Mouse (Mus musculus): ENCODE data around the gene Gm12216. TPM values are rescaled to one million over a fixed set of nuclear protein-coding genes. Genes with fewer than 3 reads are reported as not detected.

The Gm12216 gene
- 1 to 10 TPM; 4.2 to 4.7 TPM for total RNA-seq (2023)

DNA sequence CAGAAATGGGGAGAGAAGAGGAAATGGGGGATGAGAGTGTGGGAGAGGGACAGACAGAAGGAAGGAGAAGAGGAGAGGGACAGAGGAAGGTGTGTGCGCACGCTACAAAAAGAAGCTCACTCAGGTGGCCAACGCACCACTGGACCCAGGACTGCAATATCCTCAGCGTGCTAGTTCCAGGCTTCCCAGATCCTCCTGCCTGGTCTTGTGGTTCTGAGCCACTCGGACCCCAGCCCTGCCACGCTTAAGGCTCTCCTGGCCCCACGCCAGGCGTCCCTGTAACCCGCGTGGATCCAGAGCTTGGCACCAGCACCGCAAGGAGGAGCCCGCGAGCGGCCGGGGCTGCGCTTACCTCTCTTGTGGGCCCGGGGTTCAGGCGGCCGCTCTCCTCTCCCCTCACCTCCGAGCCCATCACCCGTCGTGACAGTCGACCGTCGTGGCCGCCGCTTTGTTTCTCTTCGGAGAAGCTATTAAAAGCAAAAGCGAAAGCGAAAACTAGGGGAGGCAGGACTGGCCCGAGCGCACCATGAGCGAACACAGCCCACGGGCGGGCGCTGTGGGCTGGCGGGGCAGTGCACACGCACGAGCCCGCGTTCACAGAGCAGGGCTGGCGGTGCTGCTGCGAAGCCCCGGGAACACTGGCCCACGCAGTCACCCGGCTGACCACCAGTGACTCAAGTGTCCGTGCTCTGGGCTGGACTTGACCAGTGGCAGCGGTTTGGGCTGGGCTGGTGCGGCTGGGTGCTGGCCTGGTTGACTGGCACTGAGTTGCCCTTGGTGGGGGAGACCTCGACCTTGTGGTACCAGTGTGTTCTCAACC lies at the start of gene Gm12216:
TSS of gene Gm12216 (minus strand) at position 496 of the 820 bp plus-strand sequence.

DNA sequence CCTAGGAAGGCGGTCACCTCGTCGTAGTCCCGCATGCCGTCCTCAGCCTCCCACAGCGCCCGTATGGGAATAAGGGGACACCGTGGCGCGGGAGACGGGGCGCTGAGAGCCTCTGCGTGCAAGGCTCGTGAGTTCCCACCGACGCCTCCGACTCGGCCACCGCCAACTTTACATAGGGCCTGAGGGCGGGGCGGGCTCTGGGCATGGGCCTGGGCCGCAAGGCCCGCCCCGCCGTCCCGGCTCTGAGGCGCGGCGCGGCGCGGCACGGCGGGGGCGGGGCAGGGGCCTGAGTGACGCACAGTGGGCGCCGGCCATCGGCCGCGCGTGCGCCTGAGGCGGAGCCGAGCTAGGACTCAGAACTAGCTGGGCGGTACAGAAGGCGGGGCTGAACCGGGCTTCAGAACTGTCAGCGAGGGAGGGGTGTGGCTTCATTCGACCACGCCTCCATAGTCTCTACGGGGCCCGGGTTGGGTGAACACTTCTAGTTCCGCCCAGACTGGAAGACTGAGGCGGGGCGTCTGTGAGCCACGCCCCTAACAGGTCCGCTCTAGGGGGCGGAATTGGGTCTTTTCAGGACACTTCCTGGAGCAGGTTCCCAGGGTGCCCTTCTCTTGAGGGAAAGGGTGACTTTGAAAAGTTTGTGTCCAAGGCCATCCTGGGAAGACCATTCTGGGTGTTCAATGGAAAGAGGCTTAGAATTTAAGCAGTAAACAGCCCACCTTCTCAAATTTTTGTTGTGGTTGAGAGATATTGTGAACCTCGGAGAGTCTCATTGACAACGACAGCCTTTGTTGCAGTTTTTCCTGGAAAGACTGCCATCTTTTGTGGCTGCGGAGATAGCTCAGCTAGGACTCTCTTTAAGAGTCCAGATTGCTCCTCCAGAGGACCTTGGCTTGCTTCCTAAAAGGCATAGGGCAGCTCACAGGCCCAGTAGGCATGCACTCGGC lies 32.7 kb upstream of the Gm12216 start, which contains the start of gene Slc22a5:
TSS of gene Slc22a5 (minus strand) at position 156 of the 947 bp plus-strand sequence.

DNA sequence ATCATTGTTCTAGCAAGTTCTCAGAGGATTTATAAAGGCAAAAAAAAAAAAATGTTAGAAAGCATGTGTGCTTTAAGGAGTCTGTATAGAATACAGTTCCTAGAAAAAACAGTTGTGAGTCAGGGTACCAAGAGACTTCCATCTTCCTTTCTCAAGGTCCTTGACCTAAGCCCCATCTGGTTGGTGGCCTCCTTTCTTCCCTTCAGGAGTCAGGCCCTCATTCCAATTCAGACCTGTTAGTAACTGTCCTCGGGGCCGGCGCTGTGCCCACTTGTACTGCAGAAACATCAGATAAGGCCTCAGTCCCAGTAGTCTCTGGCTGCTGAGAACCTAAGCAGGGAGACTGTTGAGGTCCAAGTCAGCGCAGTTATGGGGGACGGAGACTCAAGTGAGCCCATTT lies 86.0 kb downstream of the Gm12216 start, which contains the start of gene Gm17334:
TSS of gene Gm17334 (minus strand) at position 101 of the 400 bp plus-strand sequence.

DNA sequence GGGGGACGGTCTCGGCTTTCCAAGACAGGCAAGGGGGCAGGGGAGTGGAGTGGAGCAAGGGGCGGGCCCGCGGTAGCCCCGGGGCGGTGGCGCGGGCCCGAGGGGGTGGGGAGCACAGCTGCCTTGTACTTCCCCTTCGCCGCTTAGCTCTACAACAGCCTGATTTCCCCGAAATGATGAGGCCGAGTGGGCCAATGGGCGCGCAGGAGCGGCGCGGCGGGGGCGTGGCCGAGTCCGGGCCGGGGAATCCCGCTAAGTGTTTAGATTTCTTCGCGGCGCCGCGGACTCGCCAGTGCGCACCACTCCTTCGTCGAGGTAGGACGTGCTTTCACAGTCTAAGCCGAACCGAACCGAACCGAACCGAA lies 89.3 kb downstream of the Gm12216 start, which contains the start of gene Irf1:
TSS of gene Irf1 (plus strand) at position 255 of the 365 bp plus-strand sequence.

Other genes starting within 250 kb of the Gm12216 start
- gene Il4, start 240.6 kb downstream of the Gm12216 start, total RNA-seq (2023): not detected
- gene Il13, start 224.6 kb downstream of the Gm12216 start, total RNA-seq (2023): not detected
- gene Rad50, start 151.9 kb downstream of the Gm12216 start, total RNA-seq (2023): 10 to 100 TPM; 17.4 to 17.8 TPM
- gene Il5, start 138.5 kb downstream of the Gm12216 start, total RNA-seq (2023): not detected
- gene Irf1, start 89.2 kb downstream of the Gm12216 start, total RNA-seq (2023): 100 to 1,000 TPM; 342 to 373 TPM
- gene Gm17334, start 86.1 kb downstream of the Gm12216 start, total RNA-seq (2023): not detected
- 10 to 100 TPM; 12.1 to 20.2 TPM for gene Slc22a5, start 32.4 kb upstream of the Gm12216 start, total RNA-seq (2023)
- gene Slc22a21, start 121.1 kb upstream of the Gm12216 start, total RNA-seq (2023): 1 to 10 TPM; 4.8 to 7.8 TPM
- 10 to 100 TPM; 13.7 to 16.7 TPM for gene Slc22a4, start 168.8 kb upstream of the Gm12216 start, total RNA-seq (2023)
- 10 to 100 TPM; 19.3 to 20.8 TPM for gene Pdlim4, start 209.8 kb upstream of the Gm12216 start, total RNA-seq (2023)
- 1 to 10 TPM in 1 of 2 experiments, under 1 TPM in 1; 0.42 to 1.5 TPM for gene P4ha2, start 240.8 kb upstream of the Gm12216 start, total RNA-seq (2023)